Mouse (Mus musculus): ENCODE data around the gene Tmem217.

Tmem217 gene

GRCm38 (mm10) chr17:29554176-29554575, 2.0 kb upstream of the Tmem217 start:
- in situ Hi-C loops (cut with MboI; ENCODE audit: low pct_unique_long_range_greater_than_20kb in 1 of 2, low sequenced_read_pairs in 2 of 2, unreplicated experiment in 1 of 2) = no loop called here

- in situ Hi-C loops (cut with MboI; ENCODE audit: low pct_unique_long_range_greater_than_20kb in 1 of 2, low sequenced_read_pairs in 2 of 2, unreplicated experiment in 1 of 2) = no loop called here
These were observed 1.2 kb downstream of the Tmem217 start for GRCm38 (mm10) chr17:29551019-29551418.

GRCm38 (mm10) chr17:29549543-29550428, 2.4 kb downstream of the Tmem217 start, which contains the start of the genes Gm17657 and Tbc1d22b:
Gene Gm17657 (minus strand): TSS chr17:29549638.
Gene Tbc1d22b (plus strand): TSS chr17:29549785.
- in situ Hi-C loops (cut with MboI; ENCODE audit: low pct_unique_long_range_greater_than_20kb in 1 of 2, low sequenced_read_pairs in 2 of 2, unreplicated experiment in 1 of 2) = no loop called here

- in situ Hi-C loops (cut with MboI; ENCODE audit: low pct_unique_long_range_greater_than_20kb in 1 of 2, low sequenced_read_pairs in 2 of 2, unreplicated experiment in 1 of 2) = no loop called here
These were observed 3.2 kb downstream of the Tmem217 start for GRCm38 (mm10) chr17:29548994-29549393.

GRCm38 (mm10) chr17:29548494-29548893, 3.7 kb downstream of the Tmem217 start:
- in situ Hi-C loops (cut with MboI; ENCODE audit: low pct_unique_long_range_greater_than_20kb in 1 of 2, low sequenced_read_pairs in 2 of 2, unreplicated experiment in 1 of 2) = no loop called here

GRCm38 (mm10) chr17:29545241-29545640, 6.9 kb downstream of the Tmem217 start:
- in situ Hi-C loops (cut with MboI; ENCODE audit: low pct_unique_long_range_greater_than_20kb in 1 of 2, low sequenced_read_pairs in 2 of 2, unreplicated experiment in 1 of 2) = no loop called here

GRCm38 (mm10) chr17:29544064-29544463, 8.1 kb downstream of the Tmem217 start:
- in situ Hi-C loops (cut with MboI; ENCODE audit: low pct_unique_long_range_greater_than_20kb in 1 of 2, low sequenced_read_pairs in 2 of 2, unreplicated experiment in 1 of 2) = no loop called here

- in situ Hi-C loops (cut with MboI; ENCODE audit: low pct_unique_long_range_greater_than_20kb in 1 of 2, low sequenced_read_pairs in 2 of 2, unreplicated experiment in 1 of 2) = no loop called here
These were observed 9.1 kb downstream of the Tmem217 start for GRCm38 (mm10) chr17:29542831-29543690.

- in situ Hi-C loops (cut with MboI; ENCODE audit: low pct_unique_long_range_greater_than_20kb in 1 of 2, low sequenced_read_pairs in 2 of 2, unreplicated experiment in 1 of 2) = no loop called here
These were observed 10.8 kb downstream of the Tmem217 start for GRCm38 (mm10) chr17:29541419-29541818.

- in situ Hi-C loops (cut with MboI; ENCODE audit: low pct_unique_long_range_greater_than_20kb in 1 of 2, low sequenced_read_pairs in 2 of 2, unreplicated experiment in 1 of 2) = no loop called here
These were observed 11.8 kb downstream of the Tmem217 start for GRCm38 (mm10) chr17:29540426-29540825.

- in situ Hi-C loops (cut with MboI; ENCODE audit: low pct_unique_long_range_greater_than_20kb in 1 of 2, low sequenced_read_pairs in 2 of 2, unreplicated experiment in 1 of 2) = loop anchor here in 1 of 2 experiments (10.0 kb wide), 2 partner anchors 221 to 351 kb away; no protein-coding TSS in a partner anchor
These were observed 18.3 kb downstream of the Tmem217 start for GRCm38 (mm10) chr17:29533866-29534265.

GRCm38 (mm10) chr17:29531757-29532384, 20.3 kb downstream of the Tmem217 start:
- in situ Hi-C loops (cut with MboI; ENCODE audit: low pct_unique_long_range_greater_than_20kb in 1 of 2, low sequenced_read_pairs in 2 of 2, unreplicated experiment in 1 of 2) = loop anchor here in 1 of 2 experiments (10.0 kb wide), 2 partner anchors 223 to 353 kb away; no protein-coding TSS in a partner anchor

GRCm38 (mm10) chr17:29531278-29531677, 20.9 kb downstream of the Tmem217 start:
- in situ Hi-C loops (cut with MboI; ENCODE audit: low pct_unique_long_range_greater_than_20kb in 1 of 2, low sequenced_read_pairs in 2 of 2, unreplicated experiment in 1 of 2) = loop anchor here in 1 of 2 experiments (10.0 kb wide), 2 partner anchors 224 to 354 kb away; no protein-coding TSS in a partner anchor

- in situ Hi-C loops (cut with MboI; ENCODE audit: low pct_unique_long_range_greater_than_20kb in 1 of 2, low sequenced_read_pairs in 2 of 2, unreplicated experiment in 1 of 2) = loop anchor here in 1 of 2 experiments (10.0 kb wide), 2 partner anchors 224 to 354 kb away; no protein-coding TSS in a partner anchor
These were observed 21.7 kb downstream of the Tmem217 start for GRCm38 (mm10) chr17:29530508-29530907.

GRCm38 (mm10) chr17:29528568-29529187, 23.5 kb downstream of the Tmem217 start:
- in situ Hi-C loops (cut with MboI; ENCODE audit: low pct_unique_long_range_greater_than_20kb in 1 of 2, low sequenced_read_pairs in 2 of 2, unreplicated experiment in 1 of 2) = no loop called here

- in situ Hi-C loops (cut with MboI; ENCODE audit: low pct_unique_long_range_greater_than_20kb in 1 of 2, low sequenced_read_pairs in 2 of 2, unreplicated experiment in 1 of 2) = no loop called here
These were observed 26.6 kb downstream of the Tmem217 start for GRCm38 (mm10) chr17:29525613-29526012.

GRCm38 (mm10) chr17:29519731-29520130, 32.5 kb downstream of the Tmem217 start:
- in situ Hi-C loops (cut with MboI; ENCODE audit: low pct_unique_long_range_greater_than_20kb in 1 of 2, low sequenced_read_pairs in 2 of 2, unreplicated experiment in 1 of 2) = loop anchor here (10.0 to 25.0 kb wide), 2 partner anchors 257 to 345 kb away; partner anchors contain the start of genes BC004004 (in 2 of the 2) and Ppil1 (in 2 of the 2)

GRCm38 (mm10) chr17:29518665-29519064, 33.5 kb downstream of the Tmem217 start:
- in situ Hi-C loops (cut with MboI; ENCODE audit: low pct_unique_long_range_greater_than_20kb in 1 of 2, low sequenced_read_pairs in 2 of 2, unreplicated experiment in 1 of 2) = loop anchor here (10.0 to 25.0 kb wide), 2 partner anchors 256 to 344 kb away; partner anchors contain the start of genes BC004004 (in 2 of the 2) and Ppil1 (in 2 of the 2)
